ENCODE assay signal across 20 mouse cellular contexts in genomic region chr3:41059249-41059648, GRCm38 (mm10).
"Had no signal": no experiment of that assay in that cellular context is flagged by ENCODE, and none has a peak within 500 bp of the region (broad histone marks: within the 10 kb centered on the region; RNA-seq: fewer than 3 reads in every experiment).

No protein-coding gene starts in this region.

- H3K4me1 ChIP-seq: hindbrain, embryonic 10.5 days; hindbrain, embryonic 12.5 days; intestine, embryonic 15.5 days; limb, embryonic 10.5 days; limb, embryonic 12.5 days; liver, embryonic 13.5 days had no signal

- H3K4me3 ChIP-seq: heart, adult 2 months; heart, embryonic 13.5 days; heart, embryonic 15.5 days; hindbrain, embryonic 10.5 days; hindbrain, embryonic 12.5 days; intestine, embryonic 15.5 days; layer of hippocampus, adult 2 months; left cerebral cortex, adult 2 months; limb, embryonic 10.5 days; limb, embryonic 12.5 days; liver, embryonic 13.5 days had no signal

- H3K27ac ChIP-seq: heart, adult 2 months; heart, embryonic 13.5 days; hindbrain, embryonic 10.5 days; hindbrain, embryonic 12.5 days; hindbrain, embryonic 14.5 days; intestine, embryonic 15.5 days; layer of hippocampus, adult 2 months; left cerebral cortex, adult 2 months; limb, embryonic 10.5 days; limb, embryonic 12.5 days; liver, embryonic 13.5 days had no signal

- DNase-seq: gastrocnemius, postnatal 25 days; heart, adult 2 months; heart, postnatal 4 days; kidney, adult 18-20 months; kidney, adult 8-10 months; kidney, postnatal 10 days; kidney, postnatal 25 days; kidney, postnatal 4 days; liver; liver, embryonic 13.5 days had no signal
